Mouse (Mus musculus) small intestine, adult 2 months (tissue): ENCODE results near the gene Cbfb. TPM values are rescaled to one million over a fixed set of nuclear protein-coding genes. Genes with fewer than 3 reads are reported as not detected.

Source experiments
- H3K27ac ChIP-seq: fragments of 200-500 bp; 2 replicates; pipeline ENCODE4 v1.5.1; 2012; ENCODE audit warnings: low read depth, low read length, control low read depth, inconsistent platforms; ENCODE audit not compliant: insufficient read depth
- H3K27me3 ChIP-seq: fragments of 200-500 bp; 2 replicates; pipeline ENCODE4 v1.6.1; 2012; ENCODE audit warnings: mild to moderate bottlenecking, moderate library complexity, low read length, inconsistent platforms; ENCODE audit not compliant: control insufficient read depth, insufficient read depth
- H3K36me3 ChIP-seq: fragments of 200-500 bp; 2 replicates; pipeline ENCODE4 v1.6.1; 2012; ENCODE audit warnings: mild to moderate bottlenecking, low read length, control low read depth, inconsistent platforms; ENCODE audit not compliant: control insufficient read depth, insufficient read depth
- H3K4me1 ChIP-seq: fragments of 200-500 bp; 2 replicates; pipeline ENCODE4 v1.6.1; 2012; ENCODE audit warnings: low read length, inconsistent platforms, mixed read lengths; ENCODE audit not compliant: control insufficient read depth, insufficient read depth, insufficient read length
- H3K4me3 ChIP-seq: fragments of 200-500 bp; 2 replicates; pipeline ENCODE4 v1.5.1; 2012; ENCODE audit warnings: low read depth, mild to moderate bottlenecking, control low read depth, inconsistent platforms, low read length, moderate library complexity
- CTCF ChIP-seq: fragments of 200-500 bp; IDR thresholded peaks from 2 replicates; pipeline ENCODE4 v1.5.1; 2012; ENCODE audit warnings: low read depth, mild to moderate bottlenecking, control low read depth, inconsistent platforms, low read length, moderate library complexity, mixed read lengths; ENCODE audit not compliant: insufficient replicate concordance, insufficient read length; ENCODE audit errors: extremely low read depth
- POLR2A ChIP-seq: fragments of 200-500 bp; IDR thresholded peaks from 2 replicates; pipeline ENCODE4 v1.6.1; 2012; ENCODE audit warnings: low read depth, mild to moderate bottlenecking, control low read depth, inconsistent platforms, low read length, moderate library complexity
- WGBS: fragments of 180-500 bp; shearing (Covaris S2); methylation state at CpG from one replicate; pipeline ENCODE4 v1.1.7; 2018; 5-methylcytosine and 5-hydroxymethylcytosine counted together
- polyA plus RNA-seq: library from polyadenylated mRNA; depleted of rRNA; stranded (reverse); fragments of >200 nt; gene quantifications from 2 replicates; pipeline ENCODE4 v1.2.3, GENCODE M21; 2012; rRNA removed

Gene Cbfb
- 2.3 and 2.9 TPM in 2 replicates for polyA plus RNA-seq

- peaks cover 2% of the 10 kb centered on the region; the same call in 1 of the 2 replicates for H3K4me1 ChIP-seq
These were observed at the start of gene Cbfb for GRCm38 (mm10) chr8:105170381-105171115. Gene Cbfb, plus strand, starts transcription at chr8:105170674.

DNA sequence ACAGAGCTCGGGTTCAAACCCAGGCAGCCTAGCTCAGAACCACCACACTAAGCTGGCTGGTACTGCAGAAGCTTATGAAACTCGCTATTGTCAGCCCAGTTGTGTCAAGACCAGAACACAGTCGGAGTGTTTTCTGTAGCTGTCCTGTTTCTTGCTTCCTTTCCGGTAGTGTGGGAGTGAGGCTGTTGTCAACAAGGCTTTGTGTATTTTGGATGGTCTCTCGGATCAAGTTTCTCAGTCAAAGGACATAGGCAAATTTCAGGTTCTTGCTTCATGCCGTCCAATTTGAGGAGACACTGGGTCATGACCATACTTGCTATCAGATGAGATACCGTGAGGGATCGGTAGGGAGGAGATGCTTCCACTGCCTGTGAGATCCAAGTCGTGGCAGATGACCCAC lies 40.6 kb upstream of the Cbfb start:
- Histone ChIP-seq H3K4me1 (no peaks in the 10 kb centered on the region), H3K4me3 (no peak overlapping the region), H3K27me3 (no peaks in the 10 kb centered on the region), H3K36me3 (no peaks in the 10 kb centered on the region), H3K27ac (no peak overlapping the region)
- no peak for TF ChIP-seq POLR2A
- TF ChIP-seq CTCF: no peak
- 78% methylated on average over 9 of the region's 9 CpGs for WGBS

More at GRCm38 (mm10) chr8:105170381-105171115, at the start of gene Cbfb:
- TF ChIP-seq POLR2A: peak; percentile 46; the same call in 1 of the 2 replicates
- TF ChIP-seq CTCF: no peak
- H3K4me3 ChIP-seq: peak within 1 kb of the TSS; percentile 73
- H3K36me3 ChIP-seq: peaks cover 3% of the 10 kb centered on the region; the same call in 1 of the 2 replicates
- WGBS: under 1% methylated on average over 66 of the region's 86 CpGs
- H3K27ac ChIP-seq: peak within 1 kb of the TSS; percentile 59
- no peaks in the 10 kb centered on the region for H3K27me3 ChIP-seq

GRCm38 (mm10) chr8:105131509-105131908 lies 39.0 kb upstream of the Cbfb start, which contains the start of gene Ces4a:
Gene Ces4a, plus strand, starts transcription at chr8:105131800.
- Histone ChIP-seq H3K27ac (no peak within 1 kb of the TSS), H3K36me3 (no peaks in the 10 kb centered on the region), H3K4me1 (no peaks in the 10 kb centered on the region), H3K27me3 (no peaks in the 10 kb centered on the region), H3K4me3 (no peak within 1 kb of the TSS)
- no peak for TF ChIP-seq CTCF
- TF ChIP-seq POLR2A: no peak
- WGBS: 72% methylated on average over 5 of the region's 5 CpGs

DNA sequence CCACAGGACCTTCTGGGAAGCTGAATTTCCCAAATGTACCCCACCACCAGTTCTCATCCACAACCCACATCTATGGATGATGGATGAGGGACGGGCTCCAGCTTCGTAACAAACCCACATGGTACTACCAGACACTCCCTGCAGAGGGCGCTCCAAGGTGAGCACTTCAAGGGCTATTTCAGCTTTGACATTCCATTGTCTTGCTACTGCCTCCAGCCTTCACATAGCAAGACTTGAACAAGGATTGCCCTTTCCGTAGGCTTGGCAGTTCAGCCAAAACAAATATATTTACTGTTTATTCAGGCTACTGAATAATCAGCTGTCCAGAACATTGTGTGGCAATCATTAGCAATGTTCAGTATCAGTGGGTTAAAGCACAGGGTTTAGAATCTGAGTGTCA lies 32.1 kb upstream of the Cbfb start:
- Histone ChIP-seq H3K36me3 (no peaks in the 10 kb centered on the region), H3K4me3 (no peak overlapping the region), H3K4me1 (peaks cover 5% of the 10 kb centered on the region), H3K27ac (no peak overlapping the region), H3K27me3 (no peaks in the 10 kb centered on the region)
- 6% methylated on average over 4 of the region's 4 CpGs for WGBS
- TF ChIP-seq POLR2A (no peak), CTCF (peak; percentile 88; the same call in 1 of the 2 replicates)

- TF ChIP-seq CTCF (no peak), POLR2A (no peak)
- Histone ChIP-seq H3K27me3 (no peaks in the 10 kb centered on the region), H3K4me3 (no peak overlapping the region; the same call in 1 of the 2 replicates), H3K4me1 (peaks cover 5% of the 10 kb centered on the region), H3K36me3 (no peaks in the 10 kb centered on the region), H3K27ac (no peak overlapping the region)
- 33% methylated on average over 19 of the region's 19 CpGs for WGBS
These were observed 28.1 kb upstream of the Cbfb start for GRCm38 (mm10) chr8:105142395-105142794.

DNA sequence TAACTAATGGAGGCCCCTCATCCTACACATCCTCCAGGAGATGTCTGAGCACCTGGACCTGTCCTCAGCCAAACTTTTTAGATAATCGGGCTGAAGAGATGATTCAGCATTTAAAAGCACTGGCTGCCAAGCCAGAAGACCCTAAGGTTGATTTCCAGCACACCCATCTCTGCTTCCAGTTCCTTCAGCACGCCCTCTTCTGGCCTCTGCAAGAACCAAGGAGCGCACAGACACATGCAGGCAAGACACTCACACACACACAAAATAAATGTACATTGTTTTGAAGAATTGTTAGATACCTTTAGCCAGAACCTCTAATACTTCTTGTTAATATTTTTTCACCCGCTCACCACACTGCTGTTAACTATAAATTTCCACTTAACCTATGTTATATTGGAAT lies 18.8 kb upstream of the Cbfb start:
- Histone ChIP-seq H3K4me3 (no peak overlapping the region), H3K27me3 (no peaks in the 10 kb centered on the region; the same call in 1 of the 2 replicates), H3K27ac (no peak overlapping the region), H3K36me3 (no peaks in the 10 kb centered on the region), H3K4me1 (peaks cover 4% of the 10 kb centered on the region)
- no peak for TF ChIP-seq POLR2A
- WGBS: 82% methylated on average over 4 of the region's 4 CpGs

GRCm38 (mm10) chr8:105152623-105153398 lies 17.7 kb upstream of the Cbfb start:
- no peaks in the 10 kb centered on the region; the same call in 1 of the 2 replicates for H3K27me3 ChIP-seq
- H3K36me3 ChIP-seq: no peaks in the 10 kb centered on the region
- peak overlapping the region; percentile 45 for H3K4me3 ChIP-seq
- H3K27ac ChIP-seq: no peak overlapping the region
- TF ChIP-seq CTCF (no peak), POLR2A (peak; percentile 23; the same call in 1 of the 2 replicates)
- H3K4me1 ChIP-seq: peaks cover 4% of the 10 kb centered on the region
- WGBS: 6% methylated on average over 27 of the region's 27 CpGs
